Mouse (Mus musculus): ENCODE measurements around the gene Rnf145. TPM values are rescaled to one million over a fixed set of nuclear protein-coding genes. Genes with fewer than 3 reads are reported as not detected.

Gene Rnf145
- polyA plus RNA-seq, 1 experiment from 2014 or later = 82.0 TPM

DNA sequence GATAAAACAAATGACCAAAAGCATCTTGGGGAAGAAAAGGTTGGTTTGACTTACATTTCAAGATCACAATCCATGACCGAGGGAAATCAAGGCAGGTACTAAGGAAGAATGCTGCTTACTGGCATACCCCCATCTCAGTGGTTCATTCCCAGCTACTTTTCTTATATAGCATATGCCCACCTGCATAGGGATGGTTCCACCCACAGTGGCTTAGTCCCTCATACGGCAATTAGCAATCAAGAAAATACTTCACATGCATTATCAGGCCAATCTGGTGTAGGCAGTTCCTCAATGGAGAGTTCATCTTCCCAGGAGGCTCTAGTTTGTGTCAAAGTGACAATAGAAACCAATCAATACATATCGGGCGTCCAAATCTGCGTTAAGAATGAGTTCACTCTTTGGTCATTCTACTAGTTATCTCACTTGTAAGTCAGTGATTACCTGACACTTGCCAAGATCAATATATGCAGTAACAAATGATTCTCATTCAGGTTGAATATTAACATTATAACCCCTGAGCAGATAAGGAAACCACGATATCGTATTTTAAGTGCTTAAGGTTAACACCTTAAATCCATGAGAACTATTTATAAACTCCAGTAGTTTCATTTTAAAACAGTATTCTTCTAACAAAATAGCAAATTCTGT is 33.6 kb upstream of the Rnf145 start:
- WGBS = 95% methylated on average over 7 of the region's 7 CpGs
- Histone ChIP-seq H3K36me3 (ENCODE audit: control insufficient read depth, insufficient read depth, low read length) (no peaks in the 10 kb centered on the region), H3K9me3 (ENCODE audit: control insufficient read depth, low read length) (no peaks in the 10 kb centered on the region), H3K4me1 (ENCODE audit: control insufficient read depth, insufficient read depth, low read length) (no peaks in the 10 kb centered on the region), H3K4me2 (replicated peaks; ENCODE audit: low read depth, low read length) (no peak overlapping the region), H3K4me3 (ENCODE audit: low read length) (no peak overlapping the region), H3K27me3 (ENCODE audit: control insufficient read depth, insufficient read depth, low read length) (no peaks in the 10 kb centered on the region), H3K27ac (ENCODE audit: low read depth, low read length) (no peak overlapping the region), H3K9ac (ENCODE audit: low read depth, low read length) (no peak overlapping the region)
- ATAC-seq (ENCODE audit: low FRiP score, low TSS enrichment) = no peak

GRCm38 (mm10) chr11:44489117-44489516 is 29.6 kb upstream of the Rnf145 start:
- 96% methylated on average over 1 of the region's 1 CpGs for WGBS
- H3K27ac ChIP-seq (ENCODE audit: low read depth, low read length) = no peak overlapping the region
- no peaks in the 10 kb centered on the region for H3K4me1 ChIP-seq (ENCODE audit: control insufficient read depth, insufficient read depth, low read length)

DNA sequence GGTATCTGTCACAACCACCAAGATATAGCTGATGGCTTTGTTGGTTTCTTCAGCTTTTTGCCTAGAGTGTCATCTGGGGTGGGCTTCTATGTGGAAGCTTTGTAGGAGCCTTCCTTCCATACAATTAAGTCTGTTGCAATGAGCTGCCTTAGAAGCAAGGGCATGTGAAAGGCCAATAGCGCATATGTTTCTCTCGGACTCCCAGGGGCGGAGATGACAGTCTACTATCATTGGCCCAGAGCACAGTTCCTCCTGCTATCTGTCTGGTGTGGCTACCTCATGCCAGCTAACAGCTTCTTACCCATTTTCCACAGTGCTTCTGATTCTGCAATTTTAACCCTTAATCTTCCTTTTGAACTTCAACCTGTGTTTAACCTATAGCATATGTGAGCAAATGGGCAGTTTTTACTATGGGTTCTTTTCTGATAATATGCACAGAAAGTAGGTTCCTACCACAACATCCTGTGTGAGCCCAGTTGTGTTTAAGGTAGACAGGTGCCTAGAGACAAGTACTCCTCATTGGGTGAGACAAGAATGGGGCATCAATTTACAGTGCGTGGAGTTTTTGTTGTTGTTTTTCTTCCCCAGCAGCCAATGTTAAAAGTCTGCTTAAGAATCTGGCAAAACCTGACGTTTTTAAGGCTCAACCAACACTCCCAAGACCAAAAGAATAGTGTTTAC is 24.0 kb upstream of the Rnf145 start:
- no peaks in the 10 kb centered on the region for H3K27me3 ChIP-seq (ENCODE audit: control insufficient read depth, insufficient read depth, low read length)
- H3K4me1 ChIP-seq (ENCODE audit: control insufficient read depth, insufficient read depth, low read length) = 0 out of 2 replicates have a peak, but pooled peaks cover 6% of the 10 kb centered on the region
- no peak overlapping the region for H3K4me3 ChIP-seq (ENCODE audit: low read length)
- H3K9me3 ChIP-seq (ENCODE audit: control insufficient read depth, low read length) = no peaks in the 10 kb centered on the region
- 86% methylated on average over 5 of the region's 5 CpGs for WGBS
- H3K9ac ChIP-seq (ENCODE audit: low read depth, low read length) = no peak overlapping the region
- H3K27ac ChIP-seq (ENCODE audit: low read depth, low read length) = no peak overlapping the region
- H3K4me2 ChIP-seq (replicated peaks; ENCODE audit: low read depth, low read length) = no peak overlapping the region
- H3K36me3 ChIP-seq (ENCODE audit: control insufficient read depth, insufficient read depth, low read length) = no peaks in the 10 kb centered on the region
- ATAC-seq (ENCODE audit: low FRiP score, low TSS enrichment) = no peak

More at GRCm38 (mm10) chr11:44489117-44489516, 29.6 kb upstream of the Rnf145 start:
- no peaks in the 10 kb centered on the region for H3K27me3 ChIP-seq (ENCODE audit: control insufficient read depth, insufficient read depth, low read length)
- H3K36me3 ChIP-seq (ENCODE audit: control insufficient read depth, insufficient read depth, low read length) = no peaks in the 10 kb centered on the region
- no peaks in the 10 kb centered on the region for H3K9me3 ChIP-seq (ENCODE audit: control insufficient read depth, low read length)
- H3K9ac ChIP-seq (ENCODE audit: low read depth, low read length) = no peak overlapping the region
- ATAC-seq (ENCODE audit: low FRiP score, low TSS enrichment) = no peak
- no peak overlapping the region for H3K4me2 ChIP-seq (replicated peaks; ENCODE audit: low read depth, low read length)
- no peak overlapping the region for H3K4me3 ChIP-seq (ENCODE audit: low read length)

DNA sequence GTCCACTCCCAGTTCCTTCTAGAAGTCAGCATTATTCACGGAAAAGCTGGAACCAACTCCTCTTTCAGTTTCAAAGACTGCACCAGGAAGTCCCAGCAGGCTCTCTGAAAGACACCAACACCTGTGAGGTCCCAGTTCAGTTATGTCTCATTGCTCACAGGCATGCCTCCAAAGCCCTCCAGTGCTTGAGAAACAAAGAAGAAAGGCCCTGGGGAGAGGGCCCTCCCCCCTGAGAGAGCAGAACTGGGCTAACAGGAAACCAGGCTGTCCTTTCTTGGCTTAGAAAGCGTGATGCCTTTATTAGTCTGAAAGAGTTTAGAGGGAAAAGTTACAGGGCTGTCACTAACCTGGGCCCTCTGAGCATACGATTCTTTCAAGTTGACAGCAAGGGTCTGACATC is 22.5 kb upstream of the Rnf145 start:
- Histone ChIP-seq H3K4me3 (ENCODE audit: low read length) (no peak overlapping the region), H3K4me1 (ENCODE audit: control insufficient read depth, insufficient read depth, low read length) (0 out of 2 replicates have a peak, but pooled peaks cover 6% of the 10 kb centered on the region), H3K27ac (ENCODE audit: low read depth, low read length) (peak overlapping the region; percentile 55; the same call in 1 of the 2 replicates), H3K4me2 (replicated peaks; ENCODE audit: low read depth, low read length) (no peak overlapping the region), H3K27me3 (ENCODE audit: control insufficient read depth, insufficient read depth, low read length) (no peaks in the 10 kb centered on the region), H3K9me3 (ENCODE audit: control insufficient read depth, low read length) (no peaks in the 10 kb centered on the region), H3K36me3 (ENCODE audit: control insufficient read depth, insufficient read depth, low read length) (no peaks in the 10 kb centered on the region), H3K9ac (ENCODE audit: low read depth, low read length) (no peak overlapping the region)
- WGBS = 27% methylated on average over 3 of the region's 3 CpGs
- peak; percentile 57; the same call in 1 of the 2 replicates for ATAC-seq (ENCODE audit: low FRiP score, low TSS enrichment)

GRCm38 (mm10) chr11:44498412-44499272 is 20.1 kb upstream of the Rnf145 start:
- no peak for ATAC-seq (ENCODE audit: low FRiP score, low TSS enrichment)

DNA sequence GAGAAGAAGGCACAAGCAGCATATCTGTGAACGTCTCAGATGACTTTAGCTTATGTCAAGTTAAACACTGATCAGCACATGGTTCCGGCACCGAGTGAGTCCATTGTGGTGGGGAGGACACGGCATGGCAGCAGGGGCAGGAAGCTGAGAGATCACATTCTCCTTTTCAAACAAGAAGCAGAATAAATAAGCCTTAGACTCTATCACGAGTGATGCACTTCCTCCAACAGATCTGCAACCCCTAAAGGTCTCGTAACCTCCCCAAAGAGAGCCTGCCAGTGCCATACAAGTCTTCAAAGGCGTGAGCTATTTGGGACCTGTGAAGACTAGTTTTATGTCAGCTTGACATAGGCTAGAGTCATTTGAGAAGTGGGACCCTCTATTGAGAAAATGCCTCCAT is 17.8 kb upstream of the Rnf145 start:
- no peak overlapping the region for H3K4me3 ChIP-seq (ENCODE audit: low read length)
- H3K27me3 ChIP-seq (ENCODE audit: control insufficient read depth, insufficient read depth, low read length) = no peaks in the 10 kb centered on the region
- H3K4me1 ChIP-seq (ENCODE audit: control insufficient read depth, insufficient read depth, low read length) = 0 out of 2 replicates have a peak, but pooled peaks cover 6% of the 10 kb centered on the region
- ATAC-seq (ENCODE audit: low FRiP score, low TSS enrichment) = no peak
- no peak overlapping the region for H3K4me2 ChIP-seq (replicated peaks; ENCODE audit: low read depth, low read length)
- H3K27ac ChIP-seq (ENCODE audit: low read depth, low read length) = no peak overlapping the region
- no peaks in the 10 kb centered on the region for H3K9me3 ChIP-seq (ENCODE audit: control insufficient read depth, low read length)
- H3K9ac ChIP-seq (ENCODE audit: low read depth, low read length) = no peak overlapping the region
- 73% methylated on average over 7 of the region's 7 CpGs for WGBS
- H3K36me3 ChIP-seq (ENCODE audit: control insufficient read depth, insufficient read depth, low read length) = no peaks in the 10 kb centered on the region

More at GRCm38 (mm10) chr11:44498412-44499272, 20.1 kb upstream of the Rnf145 start:
- no peak overlapping the region for H3K4me3 ChIP-seq (ENCODE audit: low read length)
- H3K9ac ChIP-seq (ENCODE audit: low read depth, low read length) = no peak overlapping the region
- H3K27me3 ChIP-seq (ENCODE audit: control insufficient read depth, insufficient read depth, low read length) = no peaks in the 10 kb centered on the region
- no peaks in the 10 kb centered on the region for H3K9me3 ChIP-seq (ENCODE audit: control insufficient read depth, low read length)
- no peaks in the 10 kb centered on the region for H3K36me3 ChIP-seq (ENCODE audit: control insufficient read depth, insufficient read depth, low read length)
- H3K4me1 ChIP-seq (ENCODE audit: control insufficient read depth, insufficient read depth, low read length) = 0 out of 2 replicates have a peak, but pooled peaks cover 6% of the 10 kb centered on the region
- WGBS = 56% methylated on average over 13 of the region's 13 CpGs
- H3K27ac ChIP-seq (ENCODE audit: low read depth, low read length) = no peak overlapping the region
- H3K4me2 ChIP-seq (replicated peaks; ENCODE audit: low read depth, low read length) = no peak overlapping the region

GRCm38 (mm10) chr11:44501477-44501876 is 17.3 kb upstream of the Rnf145 start:
- no peak overlapping the region for H3K27ac ChIP-seq (ENCODE audit: low read depth, low read length)

GRCm38 (mm10) chr11:44502931-44503330 is 15.8 kb upstream of the Rnf145 start:
- no peaks in the 10 kb centered on the region for H3K4me1 ChIP-seq (ENCODE audit: control insufficient read depth, insufficient read depth, low read length)
- ATAC-seq (ENCODE audit: low FRiP score, low TSS enrichment) = peak; percentile 56; the same call in 1 of the 2 replicates
- H3K27me3 ChIP-seq (ENCODE audit: control insufficient read depth, insufficient read depth, low read length) = no peaks in the 10 kb centered on the region
- no peak overlapping the region for H3K9ac ChIP-seq (ENCODE audit: low read depth, low read length)
- 24% methylated on average over 5 of the region's 5 CpGs for WGBS
- no peaks in the 10 kb centered on the region for H3K36me3 ChIP-seq (ENCODE audit: control insufficient read depth, insufficient read depth, low read length)
- H3K27ac ChIP-seq (ENCODE audit: low read depth, low read length) = no peak overlapping the region
- no peak overlapping the region for H3K4me2 ChIP-seq (replicated peaks; ENCODE audit: low read depth, low read length)
- H3K9me3 ChIP-seq (ENCODE audit: control insufficient read depth, low read length) = no peaks in the 10 kb centered on the region
- H3K4me3 ChIP-seq (ENCODE audit: low read length) = no peak overlapping the region

More at GRCm38 (mm10) chr11:44501477-44501876, 17.3 kb upstream of the Rnf145 start:
- WGBS = 71% methylated on average over 2 of the region's 2 CpGs
- no peak overlapping the region for H3K4me3 ChIP-seq (ENCODE audit: low read length)
- H3K27me3 ChIP-seq (ENCODE audit: control insufficient read depth, insufficient read depth, low read length) = no peaks in the 10 kb centered on the region
- H3K4me1 ChIP-seq (ENCODE audit: control insufficient read depth, insufficient read depth, low read length) = 0 out of 2 replicates have a peak, but pooled peaks cover 3% of the 10 kb centered on the region
- no peaks in the 10 kb centered on the region for H3K36me3 ChIP-seq (ENCODE audit: control insufficient read depth, insufficient read depth, low read length)
- H3K4me2 ChIP-seq (replicated peaks; ENCODE audit: low read depth, low read length) = no peak overlapping the region
- H3K9ac ChIP-seq (ENCODE audit: low read depth, low read length) = no peak overlapping the region
- no peaks in the 10 kb centered on the region for H3K9me3 ChIP-seq (ENCODE audit: control insufficient read depth, low read length)
- no peak for ATAC-seq (ENCODE audit: low FRiP score, low TSS enrichment)

All from kidney, embryonic 14.5 days (tissue).